Mouse (Mus musculus) embryonic facial prominence, embryonic 15.5 days (tissue): ENCODE measurements around the gene Tnk1. TPM values are rescaled to one million over a fixed set of nuclear protein-coding genes. Genes with fewer than 3 reads are reported as not detected.

Source experiments
- ATAC-seq: fragments of 200-750 bp; cut with Nextera tagmentation; 2 replicates; pipeline ENCODE4 v1.8.0; 2017; ENCODE audit warnings: low read depth, moderate TSS enrichment; ENCODE audit not compliant: insufficient number of reproducible peaks, low FRiP score, low TSS enrichment
- H3K27ac ChIP-seq: fragments of 300-500 bp; sonication (generic); replicated peaks from 2 replicates; pipeline ENCODE4 v1.5.1; 2015; ENCODE audit warnings: mild to moderate bottlenecking, inconsistent platforms
- H3K27me3 ChIP-seq: fragments of 300-500 bp; sonication (generic); 2 replicates; pipeline ENCODE4 v1.6.1; 2015; ENCODE audit warnings: inconsistent platforms
- H3K36me3 ChIP-seq: fragments of 300-500 bp; sonication (generic); 2 replicates; pipeline ENCODE4 v1.6.1; 2015; ENCODE audit warnings: mild to moderate bottlenecking, inconsistent platforms
- H3K4me1 ChIP-seq: fragments of 300-500 bp; sonication (generic); 2 replicates; pipeline ENCODE4 v1.6.1; 2015; ENCODE audit warnings: inconsistent platforms
- H3K4me2 ChIP-seq: fragments of 300-500 bp; sonication (generic); replicated peaks from 2 replicates; pipeline ENCODE4 v1.6.1; 2015; ENCODE audit warnings: mild to moderate bottlenecking, inconsistent platforms
- H3K4me3 ChIP-seq: fragments of 300-500 bp; sonication (generic); replicated peaks from 2 replicates; pipeline ENCODE4 v1.5.1; 2015; ENCODE audit warnings: mild to moderate bottlenecking, inconsistent platforms
- H3K9ac ChIP-seq: fragments of 300-500 bp; sonication (generic); 2 replicates; pipeline ENCODE4 v1.6.1; 2015; ENCODE audit warnings: inconsistent platforms
- H3K9me3 ChIP-seq: fragments of 300-500 bp; sonication (generic); replicated peaks from 2 replicates; pipeline ENCODE4 v1.6.1; 2016; ENCODE audit warnings: inconsistent platforms
- WGBS: fragments of 180-500 bp; shearing (Covaris S2); methylation state at CpG from one replicate; pipeline ENCODE4 v1.1.7; 2015; 5-methylcytosine and 5-hydroxymethylcytosine counted together
- polyA plus RNA-seq: library from polyadenylated mRNA; unstranded; fragments of >200 nt; fragmentation: Nextera tagmentation; extraction: Ambion mirVana; gene quantifications from 2 replicates; pipeline ENCODE4 v1.2.1, GENCODE M21; 2015

Tnk1 gene
- polyA plus RNA-seq, 1 experiment from 2014 or later, result 6.9 TPM

GRCm38 (mm10) chr11:69816520-69816919 lies 42.0 kb downstream of the Tnk1 start:
- Histone ChIP-seq H3K4me2 (no peak overlapping the region), H3K27ac (no peak overlapping the region), H3K27me3 (no peaks in the 10 kb centered on the region), H3K4me1 (no peaks in the 10 kb centered on the region), H3K36me3 (no peaks in the 10 kb centered on the region), H3K4me3 (no peak overlapping the region), H3K9me3 (no peaks in the 10 kb centered on the region), H3K9ac (no peak overlapping the region)
- ATAC-seq, result no peak
- WGBS, result 87% methylated on average over 12 of the region's 12 CpGs

DNA sequence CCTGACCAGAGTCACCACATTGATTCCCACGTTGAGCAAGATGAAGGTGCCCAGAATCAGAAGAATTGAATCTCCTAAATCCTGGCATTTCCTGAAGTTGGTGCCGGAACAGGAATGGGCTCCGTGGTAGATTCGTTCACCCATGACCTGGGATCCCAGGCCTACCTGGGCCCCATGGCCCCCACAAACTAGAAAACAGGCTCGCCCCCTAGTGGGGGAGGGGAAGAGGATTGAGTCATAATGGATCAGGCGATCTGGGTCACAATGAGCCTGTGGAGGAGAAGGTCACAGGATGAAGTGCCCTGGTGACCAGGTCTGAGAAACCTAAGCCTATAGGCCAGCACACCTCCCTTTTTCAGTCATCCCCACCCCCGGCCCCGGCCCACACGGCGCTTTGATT lies 43.4 kb downstream of the Tnk1 start, which contains the start of gene Gm39566:
TSS of gene Gm39566 (minus strand) at position 144 of the 400 bp plus-strand sequence.
- no peaks in the 10 kb centered on the region for H3K36me3 ChIP-seq
- WGBS, result 61% methylated on average over 10 of the region's 10 CpGs
- no peak within 1 kb of the TSS for H3K9ac ChIP-seq
- no peak within 1 kb of the TSS for H3K4me3 ChIP-seq
- ATAC-seq, result no peak
- H3K27ac ChIP-seq, result no peak within 1 kb of the TSS
- H3K27me3 ChIP-seq, result no peaks in the 10 kb centered on the region
- no peaks in the 10 kb centered on the region for H3K9me3 ChIP-seq
- no peaks in the 10 kb centered on the region for H3K4me1 ChIP-seq
- no peak within 1 kb of the TSS for H3K4me2 ChIP-seq

GRCm38 (mm10) chr11:69810280-69810679 lies 48.2 kb downstream of the Tnk1 start:
- no peak overlapping the region for H3K4me3 ChIP-seq
- no peak overlapping the region for H3K4me2 ChIP-seq
- H3K27me3 ChIP-seq, result peaks cover 5% of the 10 kb centered on the region; the same call in 1 of the 2 replicates
- no peak for ATAC-seq
- no peaks in the 10 kb centered on the region for H3K36me3 ChIP-seq
- no peaks in the 10 kb centered on the region for H3K4me1 ChIP-seq
- H3K27ac ChIP-seq, result no peak overlapping the region
- no peaks in the 10 kb centered on the region for H3K9me3 ChIP-seq
- H3K9ac ChIP-seq, result no peak overlapping the region

- peaks cover 26% of the 10 kb centered on the region for H3K4me1 ChIP-seq
- H3K36me3 ChIP-seq, result no peaks in the 10 kb centered on the region
- 68% methylated on average over 2 of the region's 2 CpGs for WGBS
- ATAC-seq, result no peak
- H3K27ac ChIP-seq, result no peak overlapping the region
- H3K4me3 ChIP-seq, result no peak overlapping the region
- H3K9me3 ChIP-seq, result no peaks in the 10 kb centered on the region
- H3K4me2 ChIP-seq, result no peak overlapping the region
- H3K9ac ChIP-seq, result no peak overlapping the region
- peaks cover 17% of the 10 kb centered on the region for H3K27me3 ChIP-seq
Observed at GRCm38 (mm10) chr11:69807641-69808040, 50.9 kb downstream of the Tnk1 start.

GRCm38 (mm10) chr11:69806378-69806777 lies 52.2 kb downstream of the Tnk1 start:
- 74% methylated on average over 4 of the region's 4 CpGs for WGBS
- peaks cover 22% of the 10 kb centered on the region for H3K27me3 ChIP-seq
- no peak overlapping the region for H3K4me2 ChIP-seq
- no peaks in the 10 kb centered on the region for H3K36me3 ChIP-seq
- no peak overlapping the region for H3K27ac ChIP-seq
- no peak overlapping the region for H3K4me3 ChIP-seq
- H3K9ac ChIP-seq, result no peak overlapping the region
- no peak for ATAC-seq
- H3K9me3 ChIP-seq, result no peaks in the 10 kb centered on the region
- peaks cover 39% of the 10 kb centered on the region for H3K4me1 ChIP-seq

DNA sequence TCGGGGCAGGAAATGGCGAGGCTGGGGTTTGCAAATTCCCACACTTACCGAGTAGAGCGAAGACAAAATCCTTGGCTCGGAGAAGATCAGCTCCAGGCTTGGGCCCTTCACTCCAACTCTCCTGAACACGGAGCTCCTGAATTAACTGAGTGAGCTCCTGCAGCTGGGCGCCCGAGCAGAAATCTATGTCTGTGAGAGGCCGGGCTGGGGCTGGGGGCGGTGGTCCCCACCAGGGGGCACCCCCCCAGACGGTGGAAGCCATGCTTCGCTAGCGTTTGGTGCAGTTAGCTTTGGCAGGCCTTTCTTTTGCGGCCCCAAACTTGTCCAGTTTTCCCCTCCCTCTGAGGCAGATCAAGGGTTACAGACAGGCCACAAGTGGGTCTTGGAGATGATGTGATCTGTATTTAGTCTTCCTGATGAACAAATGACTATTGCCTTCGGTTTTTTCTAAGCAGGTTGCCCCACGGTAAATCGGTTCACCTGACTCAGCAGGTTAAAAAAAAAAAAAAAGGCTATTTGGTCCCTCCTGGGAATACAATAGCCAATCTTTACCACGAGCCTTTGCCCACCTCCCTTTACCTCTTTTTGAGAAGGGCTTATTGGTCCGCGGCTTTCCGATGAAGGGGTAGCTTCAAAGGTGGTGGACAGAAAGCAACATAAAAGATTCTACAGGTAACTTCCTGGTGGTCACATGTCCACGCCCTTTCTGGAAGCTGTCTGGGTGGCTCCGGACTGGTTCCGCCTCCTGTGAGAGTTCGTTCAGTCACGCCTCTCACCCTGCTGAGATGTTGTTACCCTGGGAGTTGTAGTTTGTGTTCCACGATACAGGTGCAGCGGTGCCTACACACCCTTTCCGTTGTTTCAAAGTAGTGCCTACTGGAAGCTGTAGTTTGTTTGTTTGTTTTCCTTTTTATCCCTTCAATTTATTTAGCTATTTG lies 53.3 kb downstream of the Tnk1 start, which contains the start of gene Tmem102:
TSS of gene Tmem102 (minus strand) at position 653 of the 938 bp plus-strand sequence.
- Histone ChIP-seq H3K9ac (peak within 1 kb of the TSS; percentile 12; the same call in 1 of the 2 replicates), H3K4me2 (peak within 1 kb of the TSS; percentile 97), H3K4me1 (peaks cover 50% of the 10 kb centered on the region), H3K36me3 (no peaks in the 10 kb centered on the region), H3K4me3 (peak within 1 kb of the TSS; percentile 63), H3K27me3 (peaks cover 22% of the 10 kb centered on the region), H3K9me3 (no peaks in the 10 kb centered on the region), H3K27ac (no peak within 1 kb of the TSS)
- ATAC-seq, result no peak
- WGBS, result 9% methylated on average over 29 of the region's 29 CpGs

DNA sequence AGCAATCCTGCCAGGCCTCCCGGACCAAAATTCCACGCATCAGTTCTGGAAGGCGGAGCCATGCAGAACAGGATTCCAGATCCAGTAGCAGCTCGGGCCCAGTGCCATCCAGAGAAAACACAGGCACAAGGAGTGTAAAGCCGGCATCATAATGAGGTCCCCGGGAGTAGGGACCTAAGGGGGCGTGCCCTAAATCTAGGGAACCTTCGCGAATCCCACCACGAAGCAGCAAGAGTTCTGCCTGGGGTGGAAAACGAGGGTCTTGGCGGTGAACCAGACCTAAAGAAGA lies 53.9 kb downstream of the Tnk1 start:
- Histone ChIP-seq H3K4me3 (peak overlapping the region; percentile 63), H3K27me3 (peaks cover 22% of the 10 kb centered on the region), H3K36me3 (no peaks in the 10 kb centered on the region), H3K9ac (peak overlapping the region; percentile 12; the same call in 1 of the 2 replicates), H3K27ac (no peak overlapping the region), H3K9me3 (no peaks in the 10 kb centered on the region), H3K4me2 (peak overlapping the region; percentile 97), H3K4me1 (peaks cover 57% of the 10 kb centered on the region)
- ATAC-seq, result no peak
- WGBS, result 4% methylated on average over 12 of the region's 12 CpGs

DNA sequence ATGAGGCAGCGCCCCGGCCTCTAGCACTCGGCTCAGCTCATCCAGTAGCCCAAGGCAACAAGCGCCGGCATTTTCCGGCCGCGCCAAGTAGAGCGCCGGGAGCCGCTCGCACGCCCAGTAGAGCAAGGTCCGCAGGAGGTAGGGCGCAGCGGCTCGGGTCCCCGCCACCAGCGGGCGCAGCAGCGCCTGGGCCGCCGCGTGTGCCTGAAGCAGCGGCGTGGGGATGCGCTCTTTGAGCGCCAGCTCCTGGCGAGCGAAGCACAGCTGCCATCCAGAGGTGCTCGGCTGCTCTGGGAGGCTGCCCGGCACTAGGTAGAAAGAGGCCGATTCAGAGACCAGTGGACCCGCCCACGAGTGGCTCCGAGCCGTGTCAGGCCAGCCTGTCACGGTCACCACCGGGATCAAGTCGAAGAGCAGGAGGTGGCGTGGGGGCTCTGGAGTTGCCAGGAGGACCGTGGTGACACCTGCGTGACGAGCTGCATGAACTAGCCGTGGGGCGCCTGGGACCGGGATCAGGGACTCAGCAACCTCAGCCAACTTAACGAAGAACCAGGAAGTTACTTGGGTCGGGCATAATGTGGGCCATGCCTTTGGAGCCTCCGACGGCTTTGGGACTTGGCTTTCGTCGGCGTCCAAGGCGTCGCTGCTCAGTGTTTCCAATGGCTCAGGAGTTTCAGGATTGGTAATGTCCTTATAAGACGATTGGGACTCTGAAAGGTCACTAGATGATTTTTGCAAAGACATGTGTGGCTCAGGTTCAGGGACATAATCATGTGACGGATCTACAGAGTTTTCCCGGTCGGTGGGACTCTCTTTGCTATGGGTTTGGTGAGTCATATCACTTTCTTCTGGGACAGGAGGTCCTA lies 54.5 kb downstream of the Tnk1 start:
- peaks cover 62% of the 10 kb centered on the region for H3K4me1 ChIP-seq
- 2% methylated on average over 60 of the region's 60 CpGs for WGBS
- peak; percentile 39 for ATAC-seq
- peak overlapping the region; percentile 55 for H3K9ac ChIP-seq
- peak overlapping the region; percentile 77 for H3K27ac ChIP-seq
- H3K4me3 ChIP-seq, result peak overlapping the region; percentile 63
- H3K36me3 ChIP-seq, result no peaks in the 10 kb centered on the region
- H3K9me3 ChIP-seq, result no peaks in the 10 kb centered on the region
- peak overlapping the region; percentile 97 for H3K4me2 ChIP-seq
- peaks cover 22% of the 10 kb centered on the region for H3K27me3 ChIP-seq

DNA sequence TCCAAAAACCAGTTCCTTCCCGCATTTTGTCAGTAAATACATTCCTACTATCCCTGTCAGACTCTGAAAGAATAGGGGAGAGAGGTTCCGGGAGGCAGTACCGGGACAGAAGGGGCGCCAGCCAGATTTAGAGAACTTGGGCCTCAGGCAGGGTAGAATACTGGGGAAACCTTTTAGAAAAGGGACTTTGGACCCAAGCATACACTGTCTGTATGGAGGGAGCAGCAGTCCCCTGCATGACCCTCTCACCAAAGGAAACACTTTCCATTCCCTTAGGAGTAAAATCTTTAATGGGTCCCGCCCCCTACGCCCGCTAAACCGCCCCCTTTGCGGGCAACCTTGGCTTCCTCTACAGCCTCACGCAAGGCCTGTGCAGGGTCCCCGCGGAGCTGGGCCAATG lies 55.2 kb downstream of the Tnk1 start:
- H3K4me2 ChIP-seq, result peak overlapping the region; percentile 97
- peak overlapping the region; percentile 55 for H3K9ac ChIP-seq
- peaks cover 22% of the 10 kb centered on the region for H3K27me3 ChIP-seq
- H3K36me3 ChIP-seq, result no peaks in the 10 kb centered on the region
- peaks cover 62% of the 10 kb centered on the region for H3K4me1 ChIP-seq
- peak overlapping the region; percentile 63 for H3K4me3 ChIP-seq
- H3K27ac ChIP-seq, result peak overlapping the region; percentile 77
- H3K9me3 ChIP-seq, result no peaks in the 10 kb centered on the region
- no peak for ATAC-seq
- 5% methylated on average over 12 of the region's 12 CpGs for WGBS

- Histone ChIP-seq H3K27me3 (peaks cover 26% of the 10 kb centered on the region), H3K27ac (peak overlapping the region; percentile 77)
Observed at GRCm38 (mm10) chr11:69802648-69803105, 55.9 kb downstream of the Tnk1 start.

DNA sequence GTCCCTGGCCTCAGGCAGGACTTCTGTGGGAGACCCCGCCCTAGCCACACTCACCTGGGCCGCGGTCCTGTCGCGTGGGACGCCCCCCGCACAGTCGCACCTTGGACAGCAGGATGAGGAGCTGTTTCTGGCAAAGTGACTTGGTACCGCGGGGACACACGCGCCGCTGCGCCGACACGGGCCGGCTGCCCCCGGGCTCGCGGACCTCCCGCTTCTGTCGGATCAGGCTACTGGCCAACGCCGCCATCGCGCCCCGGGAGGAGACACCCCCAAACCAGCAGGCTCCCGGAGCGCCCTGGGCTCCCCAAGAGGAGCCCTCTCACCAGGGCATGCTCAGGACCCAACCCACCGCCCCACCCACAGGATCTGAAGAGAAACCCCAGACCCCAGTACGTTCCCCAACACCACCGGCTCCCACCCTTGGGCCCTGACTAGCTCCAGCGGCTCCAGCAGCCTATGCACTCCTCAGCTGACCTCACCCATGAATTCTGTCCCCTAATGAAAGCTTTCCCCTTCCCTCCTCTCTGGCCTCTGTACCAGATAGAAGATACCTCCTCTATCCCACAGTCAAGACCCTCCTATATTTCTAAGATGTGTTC lies 57.1 kb downstream of the Tnk1 start, which contains the start of gene Fgf11:
TSS of gene Fgf11 (minus strand) at position 479 of the 599 bp plus-strand sequence.
- Histone ChIP-seq H3K27ac (peak within 1 kb of the TSS; percentile 77), H3K4me2 (peak within 1 kb of the TSS; percentile 97), H3K4me1 (peaks cover 62% of the 10 kb centered on the region), H3K9me3 (no peaks in the 10 kb centered on the region), H3K36me3 (no peaks in the 10 kb centered on the region), H3K27me3 (peaks cover 28% of the 10 kb centered on the region), H3K4me3 (peak within 1 kb of the TSS; percentile 63), H3K9ac (peak within 1 kb of the TSS; percentile 54)
- WGBS, result under 1% methylated on average over 33 of the region's 33 CpGs
- no peak for ATAC-seq

More at GRCm38 (mm10) chr11:69802648-69803105, 55.9 kb downstream of the Tnk1 start:
- H3K4me3 ChIP-seq, result peak overlapping the region; percentile 63
- peaks cover 62% of the 10 kb centered on the region for H3K4me1 ChIP-seq
- H3K4me2 ChIP-seq, result peak overlapping the region; percentile 97
- no peaks in the 10 kb centered on the region for H3K36me3 ChIP-seq
- no peaks in the 10 kb centered on the region for H3K9me3 ChIP-seq
- peak overlapping the region; percentile 54 for H3K9ac ChIP-seq
- under 1% methylated on average over 31 of the region's 33 CpGs for WGBS
- ATAC-seq, result peak; percentile 64
